Mouse (Mus musculus): ENCODE data around the gene Atpaf1.

Gene Atpaf1

DNA sequence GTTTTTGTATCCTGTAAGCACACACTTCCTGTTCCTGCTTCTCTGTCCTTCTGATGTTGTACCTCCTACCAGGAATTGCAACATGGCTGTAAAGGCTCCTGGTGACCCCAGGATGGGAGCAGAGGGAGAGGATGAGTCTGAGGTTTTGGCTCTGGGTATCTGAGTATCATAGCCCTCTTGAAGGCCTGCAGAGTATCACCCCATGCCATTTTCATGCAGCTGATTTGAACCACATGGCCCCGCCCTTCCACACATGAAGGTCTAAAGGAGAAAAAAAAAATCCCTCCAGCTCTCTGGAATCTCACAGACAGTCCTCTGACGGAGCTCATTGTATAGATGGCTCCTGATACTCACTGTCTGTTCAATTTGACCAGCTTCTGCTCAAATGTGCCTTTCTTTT lies 65.5 kb downstream of the Atpaf1 start:
- no peak for DNase-seq

DNA sequence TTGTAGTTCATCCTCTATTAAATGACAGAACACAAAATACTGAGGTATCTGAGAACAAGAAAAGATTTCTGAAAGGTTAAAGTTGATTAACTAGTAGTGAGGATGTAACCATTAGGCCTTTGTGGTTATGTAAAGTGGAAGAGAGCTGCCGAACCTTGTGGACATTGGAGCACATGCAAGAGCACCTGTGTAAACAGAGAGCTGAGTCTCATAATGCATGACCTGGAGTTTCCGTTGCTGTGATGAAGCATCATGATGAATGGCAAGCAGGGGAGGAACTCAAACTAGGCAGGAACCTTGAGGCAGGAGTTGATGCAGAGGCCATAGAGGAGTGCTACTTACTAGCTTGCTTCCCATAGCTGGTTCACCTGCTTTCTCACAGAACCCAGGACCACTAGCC lies 66.0 kb downstream of the Atpaf1 start:
- DNase-seq = no peak

DNA sequence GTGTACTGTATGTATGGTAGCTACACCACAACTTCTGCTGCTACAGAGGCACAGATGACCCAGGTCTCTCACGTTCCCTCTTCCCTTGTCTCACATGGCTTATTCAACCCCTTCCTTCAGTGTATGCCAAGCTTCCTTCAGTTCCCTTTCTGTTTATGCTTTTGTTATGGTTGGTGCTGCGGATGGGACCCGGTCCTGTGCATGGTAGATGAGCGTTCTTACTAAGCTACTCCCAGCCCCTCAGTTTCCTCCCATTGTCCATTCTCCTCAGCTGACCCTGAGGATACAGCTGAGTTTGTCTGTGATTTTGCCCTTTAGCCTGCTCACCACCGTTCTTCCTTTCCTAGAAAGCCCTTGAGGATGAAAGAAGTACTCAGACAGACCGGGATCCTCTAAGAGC lies 67.0 kb downstream of the Atpaf1 start:
- no peak for DNase-seq

GRCm38 (mm10) chr4:115855100-115855499 lies 70.5 kb downstream of the Atpaf1 start:
- no peak for DNase-seq

GRCm38 (mm10) chr4:115855609-115856008 lies 71.0 kb downstream of the Atpaf1 start:
- no peak for DNase-seq

- DNase-seq = no peak
Observed at GRCm38 (mm10) chr4:115856282-115856681, 71.7 kb downstream of the Atpaf1 start.

GRCm38 (mm10) chr4:115857293-115857883 lies 72.8 kb downstream of the Atpaf1 start:
- DNase-seq = no peak

- no peak for DNase-seq
Observed at GRCm38 (mm10) chr4:115863352-115863751, 78.7 kb downstream of the Atpaf1 start.

- DNase-seq = no peak
Observed at GRCm38 (mm10) chr4:115863880-115864279, 79.3 kb downstream of the Atpaf1 start.

Data from kidney, adult 18-20 months (tissue).